ENCODE assay signal across 20 mouse cellular contexts in the genomic region with DNA sequence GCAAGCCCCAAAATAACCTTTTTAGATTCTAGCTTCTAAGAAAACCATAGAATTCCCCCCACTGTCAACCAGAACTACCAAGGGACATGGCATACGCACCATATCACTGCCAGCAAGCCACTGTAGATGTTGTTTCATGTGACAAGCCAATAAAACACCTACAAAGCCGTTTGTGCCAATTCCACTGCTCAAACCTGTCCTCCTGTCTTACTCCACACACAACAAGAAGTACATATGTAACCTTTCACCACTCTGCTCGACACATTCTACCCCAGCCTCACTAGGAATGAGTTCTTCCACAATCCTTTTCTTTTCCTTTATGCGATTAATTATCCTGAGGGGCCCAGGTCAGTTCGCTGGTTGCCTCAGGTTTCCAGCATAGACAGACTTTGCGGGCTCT. TPM values are rescaled to one million over a fixed set of nuclear protein-coding genes. Genes with fewer than 3 reads are reported as not detected.
"Had no signal": no experiment of that assay in that cellular context is flagged by ENCODE, and none has a peak within 500 bp of the region (broad histone marks: within the 10 kb centered on the region; RNA-seq: fewer than 3 reads in every experiment).

No protein-coding gene starts in this region.

- DNase-seq: lung, embryonic 14.5 days; midbrain, embryonic 14.5 days; retina, postnatal 1 day; spleen, adult 18-20 months; thymus, adult 2 months; thymus, postnatal 25 days had no signal

- H3K9me3 ChIP-seq: midbrain, embryonic 12.5 days; neural tube, embryonic 13.5 days; neural tube, embryonic 15.5 days; stomach, embryonic 15.5 days had no signal

- H3K4me3 ChIP-seq: midbrain, embryonic 10.5 days; midbrain, embryonic 12.5 days; myocyte; neural tube, embryonic 13.5 days; neural tube, embryonic 15.5 days; stomach, embryonic 15.5 days had no signal

- H3K4me1 ChIP-seq: midbrain, embryonic 12.5 days; stomach, embryonic 15.5 days had no signal

- H3K27me3 ChIP-seq: midbrain, embryonic 12.5 days; neural tube, embryonic 13.5 days; neural tube, embryonic 15.5 days; stomach, embryonic 15.5 days had no signal

- H3K27ac ChIP-seq: midbrain, embryonic 10.5 days; midbrain, embryonic 12.5 days; neural tube, embryonic 13.5 days; neural tube, embryonic 15.5 days; stomach, embryonic 15.5 days; stomach, postnatal 0 days had no signal

- H3K4me2 ChIP-seq: lung, embryonic 14.5 days; midbrain, embryonic 12.5 days; neural tube, embryonic 13.5 days; neural tube, embryonic 15.5 days; stomach, embryonic 15.5 days had no signal

- H3K9ac ChIP-seq: lung, embryonic 14.5 days; midbrain, embryonic 12.5 days; neural tube, embryonic 13.5 days; neural tube, embryonic 15.5 days; stomach, embryonic 15.5 days had no signal

RNA-seq across cellular contexts. Expression of gene Pgbd1, which starts 45.2 kb away (rescaled TPM):
- total RNA-seq: megakaryocyte, adult 5-6 weeks had no signal

RNA-seq across cellular contexts. Expression of gene Olfr1367, which starts 48.9 kb away (rescaled TPM):
- total RNA-seq: megakaryocyte, adult 5-6 weeks; megakaryocyte-erythroid progenitor cell, adult 5-6 weeks had no signal
- polyA plus RNA-seq: lung, embryonic 14.5 days; lung, embryonic 16.5 days; midbrain, embryonic 10.5 days; midbrain, embryonic 12.5 days; midbrain, embryonic 14.5 days; midbrain, embryonic 16.5 days; myocyte; neural tube, embryonic 11.5 days; neural tube, embryonic 13.5 days; neural tube, embryonic 15.5 days; small intestine, adult 2 months; stomach, embryonic 15.5 days; stomach, postnatal 0 days; testis, adult 2 months; thymus, adult 2 months had no signal
